Mouse (Mus musculus) embryonic fibroblast, embryonic 13.5 days (primary cell): Measurements from ENCODE around the gene Tnrc18. TPM values are rescaled to one million over a fixed set of nuclear protein-coding genes. Genes with fewer than 3 reads are reported as not detected.

ENCODE experiments used
- H3K27ac ChIP-seq: 2 replicates; pipeline ENCODE4 v1.5.1; 2012; ENCODE audit warnings: low read length, control low read depth, inconsistent platforms; ENCODE audit not compliant: insufficient read depth
- H3K4me1 ChIP-seq: 2 replicates; pipeline ENCODE4 v1.6.1; 2011; ENCODE audit warnings: low read length; ENCODE audit not compliant: control insufficient read depth, insufficient read depth
- H3K4me3 ChIP-seq: 2 replicates; pipeline ENCODE4 v1.5.1; 2011; ENCODE audit warnings: mild to moderate bottlenecking, control low read depth, low read length; ENCODE audit not compliant: insufficient read depth
- CTCF ChIP-seq: IDR thresholded peaks from 2 replicates; pipeline ENCODE4 v1.5.1; 2011; ENCODE audit warnings: mild to moderate bottlenecking, control low read depth, low read length, moderate library complexity, borderline replicate concordance; ENCODE audit not compliant: insufficient read depth
- POLR2A ChIP-seq: IDR thresholded peaks from 2 replicates; pipeline ENCODE4 v1.6.1; 2011; ENCODE audit warnings: low read depth, mild to moderate bottlenecking, control low read depth, low read length, moderate library complexity
- polyA plus RNA-seq: library from polyadenylated mRNA; stranded (reverse); fragments of >200 nt; gene quantifications from 2 replicates; pipeline ENCODE4 v1.2.4, GENCODE M21; 2011; ENCODE audit warnings: low read depth; ENCODE audit not compliant: missing spikeins, insufficient read length

Gene Tnrc18
- polyA plus RNA-seq, 1 experiment: 98.0 TPM

GRCm38 (mm10) chr5:142811870-142812443, 5.5 kb downstream of the Tnrc18 start:
- TF ChIP-seq CTCF (no peak), POLR2A (peak; percentile 26; the same call in 1 of the 2 replicates)
- peak overlapping the region; percentile 100 for H3K27ac ChIP-seq
- H3K4me1 ChIP-seq: peaks cover 3% of the 10 kb centered on the region; the same call in 1 of the 2 replicates
- peak overlapping the region; percentile 96 for H3K4me3 ChIP-seq

- H3K4me3 ChIP-seq: peak overlapping the region; percentile 96
- peaks cover 3% of the 10 kb centered on the region; the same call in 1 of the 2 replicates for H3K4me1 ChIP-seq
- peak overlapping the region; percentile 100 for H3K27ac ChIP-seq
- TF ChIP-seq CTCF (no peak), POLR2A (no peak)
Measured at GRCm38 (mm10) chr5:142810710-142811599, 6.5 kb downstream of the Tnrc18 start.

GRCm38 (mm10) chr5:142807661-142808060, 9.8 kb downstream of the Tnrc18 start:
- TF ChIP-seq POLR2A (no peak), CTCF (no peak)
- H3K4me1 ChIP-seq: peaks cover 15% of the 10 kb centered on the region
- peak overlapping the region; percentile 17; the same call in 1 of the 2 replicates for H3K27ac ChIP-seq
- H3K4me3 ChIP-seq: no peak overlapping the region

GRCm38 (mm10) chr5:142803746-142804145, 13.7 kb downstream of the Tnrc18 start:
- Histone ChIP-seq H3K4me1 (peaks cover 18% of the 10 kb centered on the region), H3K4me3 (no peak overlapping the region), H3K27ac (peak overlapping the region; percentile 45)
- no peak for TF ChIP-seq CTCF
- no peak for TF ChIP-seq POLR2A

- Histone ChIP-seq H3K4me3 (no peak overlapping the region), H3K4me1 (peaks cover 21% of the 10 kb centered on the region), H3K27ac (0 out of 2 replicates have a peak overlapping the region, but pooled peaks have one; percentile 17)
- TF ChIP-seq POLR2A (no peak), CTCF (no peak)
Measured at GRCm38 (mm10) chr5:142802884-142803283, 14.6 kb downstream of the Tnrc18 start.

GRCm38 (mm10) chr5:142801977-142802376, 15.5 kb downstream of the Tnrc18 start:
- Histone ChIP-seq H3K4me1 (peaks cover 20% of the 10 kb centered on the region), H3K27ac (no peak overlapping the region), H3K4me3 (no peak overlapping the region)
- TF ChIP-seq CTCF: no peak
- no peak for TF ChIP-seq POLR2A

GRCm38 (mm10) chr5:142800656-142801055, 16.8 kb downstream of the Tnrc18 start:
- H3K4me1 ChIP-seq: peaks cover 20% of the 10 kb centered on the region
- H3K27ac ChIP-seq: no peak overlapping the region
- TF ChIP-seq POLR2A (no peak), CTCF (no peak)
- H3K4me3 ChIP-seq: no peak overlapping the region

GRCm38 (mm10) chr5:142800198-142800597, 17.3 kb downstream of the Tnrc18 start:
- TF ChIP-seq POLR2A: no peak
- no peak for TF ChIP-seq CTCF
- peaks cover 20% of the 10 kb centered on the region for H3K4me1 ChIP-seq
- H3K27ac ChIP-seq: no peak overlapping the region

GRCm38 (mm10) chr5:142799259-142799658, 18.2 kb downstream of the Tnrc18 start:
- no peak for TF ChIP-seq CTCF
- TF ChIP-seq POLR2A: no peak
- no peak overlapping the region for H3K27ac ChIP-seq
- H3K4me1 ChIP-seq: peaks cover 23% of the 10 kb centered on the region

More at GRCm38 (mm10) chr5:142800198-142800597, 17.3 kb downstream of the Tnrc18 start:
- H3K4me3 ChIP-seq: no peak overlapping the region

More at GRCm38 (mm10) chr5:142799259-142799658, 18.2 kb downstream of the Tnrc18 start:
- H3K4me3 ChIP-seq: no peak overlapping the region
